Mouse (Mus musculus): Measurements from ENCODE around the gene Tm6sf2. TPM values are rescaled to one million over a fixed set of nuclear protein-coding genes. Genes with fewer than 3 reads are reported as not detected.

The Tm6sf2 gene
- 6.9 and 7.3 TPM in 2 replicates for polyA plus RNA-seq (2012; rRNA removed)

DNA sequence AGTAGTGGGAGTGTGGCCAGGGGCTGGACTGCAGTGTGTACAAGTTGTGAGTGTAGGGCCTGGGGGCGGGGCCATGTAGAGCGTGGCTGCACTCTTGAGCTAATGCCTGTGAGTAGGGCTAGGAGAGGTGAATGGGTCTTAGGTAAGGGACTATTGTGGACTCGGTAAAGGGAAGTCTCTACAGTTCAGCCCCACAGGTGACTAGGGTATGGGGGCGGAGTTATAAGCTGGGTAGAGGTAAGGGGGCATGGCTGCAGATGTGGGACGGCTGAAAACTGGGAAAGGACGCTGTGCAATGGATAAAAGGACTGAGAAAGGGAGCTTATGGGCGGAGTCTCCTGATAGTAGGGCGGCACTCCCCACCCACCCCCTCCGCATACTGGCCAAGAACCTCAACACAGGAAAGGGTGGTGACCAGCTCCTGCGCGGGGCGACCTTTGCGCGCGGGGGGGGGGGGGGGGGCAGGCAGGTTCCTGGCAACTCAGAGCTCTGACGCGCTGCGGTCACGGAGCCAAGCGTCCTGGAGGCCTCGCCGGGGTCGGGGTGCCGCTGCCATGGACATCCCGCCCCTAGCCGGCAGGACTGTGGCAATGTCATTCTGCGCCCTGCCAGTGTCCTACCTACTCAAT lies at the start of gene Tm6sf2:
Gene Tm6sf2 (plus strand): TSS at position 484 of the 629 bp plus-strand sequence.
- WGBS = 18% methylated on average over 23 of the region's 27 CpGs
- Histone ChIP-seq H3K4me1 (ENCODE audit: control insufficient read depth, insufficient read depth, low read length) (no peaks in the 10 kb centered on the region), H3K27ac (ENCODE audit: insufficient read depth, low read length) (no peak within 1 kb of the TSS), H3K27me3 (ENCODE audit: control insufficient read depth, insufficient read depth, low read length) (no peaks in the 10 kb centered on the region), H3K4me3 (replicated peaks; ENCODE audit: insufficient read depth, low read depth, low read length) (no peak within 1 kb of the TSS)
- no peak for TF ChIP-seq POLR2A (IDR thresholded peaks at IDR 0.05; ENCODE audit: borderline replicate concordance, insufficient read depth, low read length)
- no peak for TF ChIP-seq CTCF (IDR thresholded peaks at IDR 0.05; ENCODE audit: borderline replicate concordance, insufficient read depth, low read depth, low read length)
- DNase-seq = no peak

DNA sequence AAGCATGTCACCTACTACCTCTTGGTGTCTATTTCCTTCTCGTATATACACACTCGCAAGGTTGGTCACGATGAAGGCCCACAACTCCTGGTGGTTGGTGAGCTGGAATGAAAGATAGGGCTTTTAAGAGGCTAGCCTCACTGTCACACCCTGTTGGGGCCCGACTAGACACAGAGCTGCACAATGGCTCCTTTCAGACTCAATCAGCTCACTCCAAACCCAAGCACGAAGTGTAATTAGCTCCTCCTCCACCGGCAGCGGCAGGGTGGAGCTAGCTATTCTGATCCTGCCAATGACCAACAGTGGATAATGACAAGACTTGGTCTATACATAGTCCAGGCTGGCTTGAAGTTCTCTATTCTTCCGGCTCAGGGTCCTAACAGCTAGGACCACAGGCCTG lies 49.1 kb upstream of the Tm6sf2 start:
- Histone ChIP-seq H3K4me1 (ENCODE audit: control insufficient read depth, insufficient read depth, low read length) (peaks cover 6% of the 10 kb centered on the region; the same call in 1 of the 2 replicates), H3K27ac (ENCODE audit: insufficient read depth, low read length) (no peak overlapping the region), H3K4me3 (replicated peaks; ENCODE audit: insufficient read depth, low read depth, low read length) (no peak overlapping the region), H3K27me3 (ENCODE audit: control insufficient read depth, insufficient read depth, low read length) (no peaks in the 10 kb centered on the region)
- TF ChIP-seq POLR2A (IDR thresholded peaks at IDR 0.05; ENCODE audit: borderline replicate concordance, insufficient read depth, low read length) = no peak
- no peak for TF ChIP-seq CTCF (IDR thresholded peaks at IDR 0.05; ENCODE audit: borderline replicate concordance, insufficient read depth, low read depth, low read length)
- DNase-seq = no peak
- 67% methylated on average over 8 of the region's 8 CpGs for WGBS

DNA sequence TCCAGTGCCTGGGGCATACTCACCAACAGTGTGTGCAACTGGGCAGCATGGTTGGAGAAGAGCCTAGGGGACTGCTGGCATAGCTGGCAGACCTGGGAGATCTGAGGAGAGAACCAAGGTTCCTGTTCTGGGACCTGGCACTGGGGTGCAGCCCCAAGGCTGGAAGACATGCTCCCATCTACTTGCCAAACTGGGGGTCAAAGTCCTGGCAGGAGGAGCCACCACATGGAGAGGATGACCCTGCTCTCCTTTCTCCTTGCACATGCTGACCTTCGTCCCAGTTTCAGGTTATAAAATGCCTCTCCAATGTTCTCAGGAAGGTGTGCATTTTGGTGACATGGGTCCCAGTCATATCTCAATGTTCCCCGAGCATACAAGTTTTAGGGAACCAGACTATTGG lies 46.6 kb upstream of the Tm6sf2 start:
- TF ChIP-seq POLR2A (IDR thresholded peaks at IDR 0.05; ENCODE audit: borderline replicate concordance, insufficient read depth, low read length) (no peak), CTCF (IDR thresholded peaks at IDR 0.05; ENCODE audit: borderline replicate concordance, insufficient read depth, low read depth, low read length) (no peak)
- no peaks in the 10 kb centered on the region for H3K4me1 ChIP-seq (ENCODE audit: control insufficient read depth, insufficient read depth, low read length)
- DNase-seq = no peak
- no peak overlapping the region for H3K27ac ChIP-seq (ENCODE audit: insufficient read depth, low read length)
- WGBS = 89% methylated on average over 2 of the region's 2 CpGs
- no peak overlapping the region for H3K4me3 ChIP-seq (replicated peaks; ENCODE audit: insufficient read depth, low read depth, low read length)
- H3K27me3 ChIP-seq (ENCODE audit: control insufficient read depth, insufficient read depth, low read length) = no peaks in the 10 kb centered on the region

DNA sequence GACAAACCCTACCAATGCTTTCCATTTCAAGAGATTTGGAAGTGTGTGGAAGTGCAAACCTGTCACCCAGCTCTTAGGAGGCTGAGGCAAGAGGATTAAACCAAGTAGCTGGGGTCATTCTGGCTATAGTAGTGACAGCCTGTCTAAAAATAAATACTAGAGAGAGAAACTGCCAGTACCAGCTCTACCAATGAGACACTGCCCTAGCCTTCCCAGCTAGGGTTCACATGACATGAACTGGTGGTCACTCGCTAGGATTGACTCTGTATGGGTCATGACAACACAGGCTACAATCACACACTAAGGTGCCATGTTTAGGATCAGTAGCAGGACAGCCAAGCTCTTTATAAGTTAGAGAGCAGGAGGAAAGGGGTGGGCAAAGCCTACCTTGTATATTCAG lies 42.5 kb upstream of the Tm6sf2 start:
- H3K4me1 ChIP-seq (ENCODE audit: control insufficient read depth, insufficient read depth, low read length) = no peaks in the 10 kb centered on the region
- no peak for TF ChIP-seq CTCF (IDR thresholded peaks at IDR 0.05; ENCODE audit: borderline replicate concordance, insufficient read depth, low read depth, low read length)
- TF ChIP-seq POLR2A (IDR thresholded peaks at IDR 0.05; ENCODE audit: borderline replicate concordance, insufficient read depth, low read length) = no peak
- H3K27me3 ChIP-seq (ENCODE audit: control insufficient read depth, insufficient read depth, low read length) = no peaks in the 10 kb centered on the region
- H3K4me3 ChIP-seq (replicated peaks; ENCODE audit: insufficient read depth, low read depth, low read length) = no peak overlapping the region
- no peak overlapping the region for H3K27ac ChIP-seq (ENCODE audit: insufficient read depth, low read length)
- WGBS = 86% methylated on average over 1 of the region's 1 CpGs
- no peak for DNase-seq

DNA sequence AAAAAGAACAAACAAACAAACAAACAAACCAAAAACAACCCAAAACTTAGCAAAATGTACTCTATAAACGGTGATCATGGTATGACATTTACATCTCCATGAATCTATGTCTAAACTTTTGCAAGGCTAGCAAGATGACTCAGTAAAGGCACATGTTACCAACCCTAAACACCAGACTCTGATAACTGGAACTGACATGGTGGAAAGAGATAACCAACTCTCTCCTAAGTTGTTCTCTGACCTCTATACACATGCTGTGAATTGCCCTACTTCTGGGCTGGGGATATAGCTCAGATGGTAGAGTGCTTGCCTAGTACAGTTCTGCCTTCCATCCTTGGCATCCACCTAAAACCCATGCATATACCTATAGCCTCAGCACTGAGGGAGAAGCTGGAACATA lies 34.7 kb upstream of the Tm6sf2 start:
- WGBS = 67% methylated on average over 1 of the region's 1 CpGs
- H3K4me1 ChIP-seq (ENCODE audit: control insufficient read depth, insufficient read depth, low read length) = peaks cover 15% of the 10 kb centered on the region; the same call in 1 of the 2 replicates
- DNase-seq = no peak
- no peak overlapping the region for H3K27ac ChIP-seq (ENCODE audit: insufficient read depth, low read length)
- TF ChIP-seq CTCF (IDR thresholded peaks at IDR 0.05; ENCODE audit: borderline replicate concordance, insufficient read depth, low read depth, low read length) = no peak
- H3K4me3 ChIP-seq (replicated peaks; ENCODE audit: insufficient read depth, low read depth, low read length) = no peak overlapping the region
- H3K27me3 ChIP-seq (ENCODE audit: control insufficient read depth, insufficient read depth, low read length) = no peaks in the 10 kb centered on the region

DNA sequence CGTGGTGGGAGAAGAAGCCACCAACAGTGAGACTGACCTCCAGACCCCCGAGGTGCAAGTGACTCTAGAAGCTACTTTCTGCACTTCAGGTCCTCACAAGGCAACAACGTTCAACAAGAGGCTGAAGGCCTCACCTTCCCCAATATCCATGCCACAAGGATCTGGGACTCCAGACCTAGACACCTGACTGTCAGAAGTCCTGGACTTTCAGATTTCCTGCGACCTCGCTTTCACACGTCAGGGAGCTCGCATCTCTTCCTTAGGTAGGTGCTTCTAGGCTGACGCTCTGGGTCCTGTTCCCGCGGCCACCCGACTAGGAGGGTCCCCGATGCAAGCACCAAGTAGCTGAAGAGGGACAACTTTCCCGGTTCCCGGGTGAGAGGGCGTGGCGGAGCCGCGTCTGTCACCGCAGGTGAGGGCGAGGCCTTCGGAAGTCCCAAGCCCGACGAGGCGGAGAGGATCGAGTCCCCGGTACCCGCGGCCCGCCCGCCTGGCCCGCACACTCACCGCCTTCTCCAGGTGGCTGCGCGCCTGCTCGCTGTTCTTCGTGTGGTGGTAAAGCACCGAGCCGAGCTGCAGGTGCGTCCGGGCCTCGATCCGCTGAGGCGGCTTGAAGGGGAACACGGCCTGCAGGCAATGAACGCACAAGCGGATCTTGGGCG lies 30.7 kb upstream of the Tm6sf2 start:
- Histone ChIP-seq H3K4me3 (replicated peaks; ENCODE audit: insufficient read depth, low read depth, low read length) (peak overlapping the region; percentile 93), H3K4me1 (ENCODE audit: control insufficient read depth, insufficient read depth, low read length) (peaks cover 15% of the 10 kb centered on the region; the same call in 1 of the 2 replicates), H3K27ac (ENCODE audit: insufficient read depth, low read length) (peak overlapping the region; percentile 74), H3K27me3 (ENCODE audit: control insufficient read depth, insufficient read depth, low read length) (no peaks in the 10 kb centered on the region)
- no peak for TF ChIP-seq CTCF (IDR thresholded peaks at IDR 0.05; ENCODE audit: borderline replicate concordance, insufficient read depth, low read depth, low read length)
- TF ChIP-seq POLR2A (IDR thresholded peaks at IDR 0.05; ENCODE audit: borderline replicate concordance, insufficient read depth, low read length) = no peak
- no peak for DNase-seq
- 1% methylated on average over 47 of the region's 47 CpGs for WGBS

- Histone ChIP-seq H3K4me3 (replicated peaks; ENCODE audit: insufficient read depth, low read depth, low read length) (peak within 1 kb of the TSS; percentile 93), H3K27ac (ENCODE audit: insufficient read depth, low read length) (peak within 1 kb of the TSS; percentile 99), H3K27me3 (ENCODE audit: control insufficient read depth, insufficient read depth, low read length) (no peaks in the 10 kb centered on the region), H3K4me1 (ENCODE audit: control insufficient read depth, insufficient read depth, low read length) (peaks cover 12% of the 10 kb centered on the region; the same call in 1 of the 2 replicates)
- TF ChIP-seq POLR2A (IDR thresholded peaks at IDR 0.05; ENCODE audit: borderline replicate concordance, insufficient read depth, low read length) = peak; percentile 59
- TF ChIP-seq CTCF (IDR thresholded peaks at IDR 0.05; ENCODE audit: borderline replicate concordance, insufficient read depth, low read depth, low read length) = no peak
- peak; percentile 96 to 98 for DNase-seq
- under 1% methylated on average over 65 of the region's 65 CpGs for WGBS
Measured at GRCm38 (mm10) chr8:70042583-70043455, 29.9 kb upstream of the Tm6sf2 start, which contains the start of the genes Mau2 and Sugp1. Gene Mau2 (minus strand): TSS chr8:70042734. Gene Sugp1 (plus strand): TSS chr8:70042813.
